In genomic region chr17:29818989-29819388, GRCm38 (mm10) we compare ENCODE assay signal across 21 mouse cellular contexts.
DNase-seq lines count a peak whose midpoint lies in the region; ATAC-seq and TF ChIP-seq lines count a peak whose summit lies in the region.
"Had no signal": no experiment of that assay in that cellular context is flagged by ENCODE, and none has a peak within 500 bp of the region (broad histone marks: within the 10 kb centered on the region; RNA-seq: fewer than 3 reads in every experiment).

No protein-coding gene starts in this region.

- peaks cover 24% of the 10 kb centered on the region for H3K4me1 ChIP-seq in midbrain, embryonic 10.5 days
- H3K4me1 ChIP-seq in midbrain, embryonic 13.5 days (replicated peaks), result peaks cover 23% of the 10 kb centered on the region
- peaks cover 16% of the 10 kb centered on the region; the same call in 1 of the 2 replicates for H3K4me1 ChIP-seq in limb, embryonic 15.5 days
- H3K4me1 ChIP-seq in lung, postnatal 0 days (ENCODE audit: insufficient read depth, low read depth, low read length), result no peaks in the 10 kb centered on the region
- H3K4me1 ChIP-seq: intestine, embryonic 15.5 days had no signal

- no peaks in the 10 kb centered on the region for H3K36me3 ChIP-seq in midbrain, embryonic 10.5 days
- H3K36me3 ChIP-seq in midbrain, embryonic 13.5 days, result no peaks in the 10 kb centered on the region
- no peaks in the 10 kb centered on the region for H3K36me3 ChIP-seq in limb, embryonic 15.5 days
- H3K36me3 ChIP-seq in lung, postnatal 0 days (ENCODE audit: insufficient read depth, low read length), result no peaks in the 10 kb centered on the region
- H3K36me3 ChIP-seq: embryonic facial prominence, embryonic 13.5 days; heart, embryonic 10.5 days; intestine, embryonic 15.5 days; stomach, embryonic 15.5 days had no signal

- TF ChIP-seq CTCF in lung, postnatal 0 days (IDR thresholded peaks at IDR 0.05), result no peak

- no peak overlapping the region for H3K9ac ChIP-seq in midbrain, embryonic 13.5 days (replicated peaks)
- H3K9ac ChIP-seq in limb, embryonic 15.5 days, result no peak overlapping the region
- no peak overlapping the region for H3K9ac ChIP-seq in lung, postnatal 0 days (replicated peaks; ENCODE audit: low read depth)
- H3K9ac ChIP-seq: embryonic facial prominence, embryonic 13.5 days; intestine, embryonic 15.5 days; liver, postnatal 0 days; stomach, embryonic 15.5 days had no signal

- peak overlapping the region; percentile 13; the same call in 1 of the 2 replicates for H3K27ac ChIP-seq in midbrain, embryonic 10.5 days (replicated peaks)
- H3K27ac ChIP-seq in midbrain, embryonic 13.5 days, result no peak overlapping the region; the same call in 1 of the 2 replicates
- no peak overlapping the region for H3K27ac ChIP-seq in limb, embryonic 15.5 days
- no peak overlapping the region for H3K27ac ChIP-seq in lung, postnatal 0 days (ENCODE audit: low read length)
- H3K27ac ChIP-seq: embryonic facial prominence, embryonic 13.5 days; heart, embryonic 10.5 days; intestine, embryonic 15.5 days; stomach, embryonic 15.5 days had no signal

- H3K4me2 ChIP-seq in midbrain, embryonic 13.5 days (replicated peaks), result no peak overlapping the region
- H3K4me2 ChIP-seq in limb, embryonic 15.5 days, result no peak overlapping the region
- H3K4me2 ChIP-seq in lung, postnatal 0 days (replicated peaks; ENCODE audit: low read depth, low read length), result no peak overlapping the region
- H3K4me2 ChIP-seq: embryonic facial prominence, embryonic 13.5 days; intestine, embryonic 15.5 days; liver, embryonic 11.5 days; stomach, embryonic 15.5 days had no signal

- no peaks in the 10 kb centered on the region for H3K9me3 ChIP-seq in midbrain, embryonic 10.5 days (replicated peaks)
- H3K9me3 ChIP-seq in midbrain, embryonic 13.5 days, result no peaks in the 10 kb centered on the region
- H3K9me3 ChIP-seq in limb, embryonic 15.5 days, result no peaks in the 10 kb centered on the region
- H3K9me3 ChIP-seq in lung, postnatal 0 days (ENCODE audit: low read length), result no peaks in the 10 kb centered on the region
- H3K9me3 ChIP-seq: embryonic facial prominence, embryonic 13.5 days; heart, embryonic 10.5 days; intestine, embryonic 15.5 days; megakaryocyte, embryonic 14.5 days; stomach, embryonic 15.5 days had no signal

- no peak for DNase-seq in midbrain, embryonic 10.5 days (ENCODE audit: low spot score)
- peak; percentile 80 for DNase-seq in lung, postnatal 0 days (ENCODE audit: low spot score)
- no peak for DNase-seq in cerebellum, postnatal 14 days
- no peak for DNase-seq in gastrocnemius, postnatal 10 days
- DNase-seq: cerebellum, adult 11 months; cerebellum, postnatal 36 days; embryo, embryonic 11 days; heart, postnatal 4 days; kidney, adult 8-10 months; kidney, postnatal 14 days; liver, postnatal 0 days; thymus, postnatal 36 days had no signal

- no peaks in the 10 kb centered on the region; the same call in 1 of the 2 replicates for H3K27me3 ChIP-seq in midbrain, embryonic 10.5 days (ENCODE audit: low read depth, poor library complexity, severe bottlenecking)
- no peaks in the 10 kb centered on the region for H3K27me3 ChIP-seq in midbrain, embryonic 13.5 days
- no peaks in the 10 kb centered on the region for H3K27me3 ChIP-seq in limb, embryonic 15.5 days
- no peaks in the 10 kb centered on the region for H3K27me3 ChIP-seq in lung, postnatal 0 days (replicated peaks; ENCODE audit: insufficient read depth, low read length)
- H3K27me3 ChIP-seq: embryonic facial prominence, embryonic 13.5 days; stomach, embryonic 15.5 days had no signal

- ATAC-seq in midbrain, embryonic 13.5 days, result no peak
- peak; percentile 7; the same call in 1 of the 2 replicates for ATAC-seq in limb, embryonic 15.5 days (ENCODE audit: insufficient number of reproducible peaks, low FRiP score, low TSS enrichment, low read depth)
- ATAC-seq in lung, postnatal 0 days, result peak; percentile 83
- no peak for ATAC-seq in megakaryocyte-erythroid progenitor cell, adult 5-6 weeks (replicated peaks; ENCODE audit: low FRiP score, low TSS enrichment, poor library complexity, severe bottlenecking)
- ATAC-seq: intestine, embryonic 15.5 days; liver, postnatal 0 days had no signal

- 83% methylated on average over 7 of the region's 7 CpGs for WGBS in midbrain, embryonic 10.5 days
- 80% methylated on average over 7 of the region's 7 CpGs for WGBS in midbrain, embryonic 13.5 days
- 83% methylated on average over 7 of the region's 7 CpGs for WGBS in limb, embryonic 15.5 days
- WGBS in lung, postnatal 0 days, result 56% methylated on average over 7 of the region's 7 CpGs

- H3K4me3 ChIP-seq in midbrain, embryonic 10.5 days, result no peak overlapping the region
- no peak overlapping the region for H3K4me3 ChIP-seq in midbrain, embryonic 13.5 days (replicated peaks)
- H3K4me3 ChIP-seq in limb, embryonic 15.5 days, result no peak overlapping the region
- no peak overlapping the region for H3K4me3 ChIP-seq in lung, postnatal 0 days (ENCODE audit: low read depth, low read length)
- H3K4me3 ChIP-seq: embryonic facial prominence, embryonic 13.5 days; heart, embryonic 10.5 days; intestine, embryonic 15.5 days; megakaryocyte, embryonic 14.5 days; stomach, embryonic 15.5 days had no signal

- no peak for TF ChIP-seq EP300 in lung, postnatal 0 days (IDR thresholded peaks at IDR 0.05)

Comparison
In these comparisons a context has a peak if more than half of its experiments do, and no peak if none do; other contexts are left out.
1. ATAC-seq: peak in limb, embryonic 15.5 days (single experiment) and lung, postnatal 0 days (single experiment); none in midbrain, embryonic 13.5 days (single experiment) and megakaryocyte-erythroid progenitor cell, adult 5-6 weeks (single experiment).